In genomic region chr2:116417428-116418195, GRCm38 (mm10) we compare ENCODE assay signal across 11 mouse cellular contexts.
DNase-seq lines count a peak whose midpoint lies in the region; ATAC-seq and TF ChIP-seq lines count a peak whose summit lies in the region.
"Had no signal": no experiment of that assay in that cellular context is flagged by ENCODE, and none has a peak within 500 bp of the region (broad histone marks: within the 10 kb centered on the region; RNA-seq: fewer than 3 reads in every experiment).

No protein-coding gene starts in this region.

- H3K4me3 ChIP-seq in kidney, adult 2 months (ENCODE audit: insufficient read depth, low read depth, low read length), result no peak overlapping the region
- H3K4me3 ChIP-seq in lung, postnatal 0 days (ENCODE audit: low read depth, low read length), result no peak overlapping the region
- no peak overlapping the region for H3K4me3 ChIP-seq in midbrain, embryonic 15.5 days
- H3K4me3 ChIP-seq: left cerebral cortex, adult 2 months; megakaryocyte, embryonic 14.5 days had no signal

- no peaks in the 10 kb centered on the region for H3K9me3 ChIP-seq in lung, postnatal 0 days (ENCODE audit: low read length)
- no peaks in the 10 kb centered on the region for H3K9me3 ChIP-seq in midbrain, embryonic 15.5 days
- H3K9me3 ChIP-seq: megakaryocyte, embryonic 14.5 days had no signal

- WGBS in kidney, adult 2 months, result 65% methylated on average over 13 of the region's 13 CpGs
- 48% methylated on average over 13 of the region's 13 CpGs for WGBS in lung, postnatal 0 days
- 78% methylated on average over 13 of the region's 13 CpGs for WGBS in midbrain, embryonic 15.5 days

- peak; percentile 47 for DNase-seq in kidney, adult 2 months
- DNase-seq in kidney, adult 8-10 months, result no peak
- DNase-seq in ES-CJ7 (ENCODE audit: low read depth, low spot score), result peak; percentile 5
- peak; percentile 22 for DNase-seq in ZHBTc4 (ENCODE audit: low read depth, low spot score)
- peak; percentile 79 for DNase-seq in lung, postnatal 0 days (ENCODE audit: low spot score)
- no peak for DNase-seq in layer of hippocampus, postnatal 10 days (ENCODE audit: low spot score in 2 of 2)
- DNase-seq: cerebellum, postnatal 14 days; right cerebral cortex, postnatal 4 days had no signal

- H3K9ac ChIP-seq in lung, postnatal 0 days (replicated peaks; ENCODE audit: low read depth), result no peak overlapping the region
- no peak overlapping the region for H3K9ac ChIP-seq in midbrain, embryonic 15.5 days

- H3K27me3 ChIP-seq in kidney, adult 2 months (replicated peaks; ENCODE audit: control insufficient read depth, insufficient read depth, low read length), result no peaks in the 10 kb centered on the region
- no peaks in the 10 kb centered on the region for H3K27me3 ChIP-seq in lung, postnatal 0 days (replicated peaks; ENCODE audit: insufficient read depth, low read length)
- no peaks in the 10 kb centered on the region for H3K27me3 ChIP-seq in midbrain, embryonic 15.5 days (replicated peaks)
- H3K27me3 ChIP-seq: megakaryocyte, embryonic 14.5 days had no signal

- no peak for TF ChIP-seq CTCF in kidney, adult 2 months (conservative IDR thresholded peaks at IDR 0.05; ENCODE audit: insufficient read depth, insufficient read length, low read depth, low read length)
- no peak for TF ChIP-seq CTCF in lung, postnatal 0 days (IDR thresholded peaks at IDR 0.05)

- TF ChIP-seq POLR2A in kidney, adult 2 months (IDR thresholded peaks at IDR 0.05; ENCODE audit: low read depth, low read length), result no peak

- H3K4me2 ChIP-seq in lung, postnatal 0 days (replicated peaks; ENCODE audit: low read depth, low read length), result no peak overlapping the region
- no peak overlapping the region for H3K4me2 ChIP-seq in midbrain, embryonic 15.5 days

- peak overlapping the region; percentile 60 for H3K27ac ChIP-seq in kidney, adult 2 months (ENCODE audit: insufficient read depth, low read depth, low read length)
- H3K27ac ChIP-seq in lung, postnatal 0 days (ENCODE audit: low read length), result no peak overlapping the region
- no peak overlapping the region for H3K27ac ChIP-seq in midbrain, embryonic 15.5 days
- H3K27ac ChIP-seq: left cerebral cortex, adult 2 months had no signal

- peak; percentile 76 for TF ChIP-seq EP300 in lung, postnatal 0 days (IDR thresholded peaks at IDR 0.05)

- H3K4me1 ChIP-seq in kidney, adult 2 months (ENCODE audit: control insufficient read depth, insufficient read depth, low read length), result no peaks in the 10 kb centered on the region
- no peaks in the 10 kb centered on the region for H3K4me1 ChIP-seq in lung, postnatal 0 days (ENCODE audit: insufficient read depth, low read depth, low read length)
- H3K4me1 ChIP-seq in midbrain, embryonic 15.5 days, result no peaks in the 10 kb centered on the region
- H3K4me1 ChIP-seq: megakaryocyte, embryonic 14.5 days had no signal

- ATAC-seq in lung, postnatal 0 days, result peak; percentile 88
- no peak for ATAC-seq in midbrain, embryonic 15.5 days (replicated peaks)

- no peaks in the 10 kb centered on the region for H3K36me3 ChIP-seq in kidney, adult 2 months (ENCODE audit: control insufficient read depth, insufficient read depth, low read length)
- H3K36me3 ChIP-seq in lung, postnatal 0 days (ENCODE audit: insufficient read depth, low read length), result no peaks in the 10 kb centered on the region
- no peaks in the 10 kb centered on the region for H3K36me3 ChIP-seq in midbrain, embryonic 15.5 days (replicated peaks)

Comparison
In these comparisons a context has a peak if more than half of its experiments do, and no peak if none do; other contexts are left out.
1. DNase-seq: peak in kidney, adult 2 months (single experiment), ES-CJ7 (single experiment), ZHBTc4 (single experiment) and lung, postnatal 0 days (single experiment); none in kidney, adult 8-10 months (0 of 2) and layer of hippocampus, postnatal 10 days (0 of 2).